Mouse (Mus musculus) Patski (cell line): ENCODE measurements around the gene Pin1rt1. TPM values are rescaled to one million over a fixed set of nuclear protein-coding genes. Genes with fewer than 3 reads are reported as not detected.

Source experiments
- ATAC-seq: fragments of 100-300 bp; one replicate; pipeline ENCODE4 v1.8.0; 2021
- CTCF ChIA-PET: fragments of 350-600 bp; sonication (Branson Sonifier 250); formaldehyde crosslinking; loops from one replicate; lab custom pipeline; 2022; ENCODE audit warnings: inconsistent platforms; lab: Charles Lee
- POLR2A ChIA-PET: fragments of 350-600 bp; sonication (Branson Sonifier 250); formaldehyde crosslinking; loops from one replicate; lab custom pipeline; 2022; ENCODE audit warnings: antibody characterized with exemption, inconsistent platforms; lab: Charles Lee
- DNase-seq: peaks from one replicate; pipeline ENCODE4 v3.0.0-alpha.2; 2011; ENCODE audit warnings: low read depth, low spot score
- H3K27me3 ChIP-seq: fragments of 371-371 bp; one replicate; pipeline ENCODE4 v1.5.1; 2021
- CTCF ChIP-seq: fragments of 100-300 bp; IDR thresholded peaks from one replicate; pipeline ENCODE4 v1.5.1; 2021
- in situ Hi-C: fragments of 300-500 bp; cut with MboI; formaldehyde crosslinking; loops from 3 replicates; pipeline ENCODE4 v1.11.1; 2018; ENCODE audit warnings: low pct_unique_long_range_greater_than_20kb, mixed read lengths
- polyA plus RNA-seq: library from polyadenylated mRNA; unstranded; gene quantifications from one replicate; pipeline ENCODE4 v1.2.3, GENCODE M21; 2021

Gene Pin1rt1
- polyA plus RNA-seq, 1 experiment from 2014 or later: 0.06 TPM

- TF ChIP-seq CTCF: no peak
- in situ Hi-C loops: no loop called here
- ChIA-PET POLR2A (interaction anchor here (1.0 to 1.4 kb wide), 3 partner anchors 8 to 52 kb away, joined by 3 to 6 read pairs (median 4); no protein-coding TSS in a partner anchor), CTCF (interaction anchor here (0.8 to 1.9 kb wide), 2 partner anchors 56 to 246 kb away, joined by 4 to 6 read pairs; no protein-coding TSS in a partner anchor)
- ATAC-seq: no peak
- DNase-seq: no peak
- H3K27me3 ChIP-seq: no peaks in the 10 kb centered on the region
Measured at GRCm38 (mm10) chr2:104741015-104741758, 25.0 kb upstream of the Pin1rt1 start.

- in situ Hi-C loops: no loop called here
- POLR2A ChIA-PET: no interaction called here
- CTCF ChIA-PET: interaction anchor here (0.8 kb wide), 1 partner anchor 245 kb away, joined by 4 read pairs; no protein-coding TSS in a partner anchor
- no peak for ATAC-seq
- no peak for DNase-seq
- H3K27me3 ChIP-seq: no peaks in the 10 kb centered on the region
- TF ChIP-seq CTCF: no peak
Measured at GRCm38 (mm10) chr2:104740248-104740949, 24.2 kb upstream of the Pin1rt1 start.

GRCm38 (mm10) chr2:104739691-104740090 is 23.5 kb upstream of the Pin1rt1 start:
- no peak for ATAC-seq
- POLR2A ChIA-PET: no interaction called here

GRCm38 (mm10) chr2:104736241-104736640 is 20.1 kb upstream of the Pin1rt1 start:
- DNase-seq (no peak), ATAC-seq (no peak)
- no peaks in the 10 kb centered on the region for H3K27me3 ChIP-seq
- ChIA-PET POLR2A (no interaction called here), CTCF (interaction anchor here (1.1 kb wide), 1 partner anchor 15 kb away, joined by 4 read pairs; no protein-coding TSS in a partner anchor)
- in situ Hi-C loops: no loop called here
- no peak for TF ChIP-seq CTCF

More at GRCm38 (mm10) chr2:104739691-104740090, 23.5 kb upstream of the Pin1rt1 start:
- TF ChIP-seq CTCF: no peak
- CTCF ChIA-PET: no interaction called here
- DNase-seq: no peak
- in situ Hi-C loops: no loop called here
- no peaks in the 10 kb centered on the region for H3K27me3 ChIP-seq

- DNase-seq (no peak), ATAC-seq (no peak)
- H3K27me3 ChIP-seq: no peaks in the 10 kb centered on the region
- ChIA-PET CTCF (interaction anchor here (0.9 to 1.0 kb wide), 2 partner anchors 9 to 12 kb away, joined by 3 to 4 read pairs; no protein-coding TSS in a partner anchor), POLR2A (interaction anchor here (0.6 to 1.8 kb wide), 4 partner anchors 9 to 22 kb away, joined by 3 to 6 read pairs (median 3); partner anchors contain the start of gene Tcp11l1)
- in situ Hi-C loops: no loop called here
- TF ChIP-seq CTCF: no peak
Measured at GRCm38 (mm10) chr2:104732562-104733256, 16.5 kb upstream of the Pin1rt1 start.

- ATAC-seq (peak; percentile 95), DNase-seq (peak; percentile 73)
- in situ Hi-C loops: no loop called here
- no peak for TF ChIP-seq CTCF
- POLR2A ChIA-PET: interaction anchor here (1.3 to 1.8 kb wide), 2 partner anchors 10 to 22 kb away, joined by 3 to 6 read pairs; no protein-coding TSS in a partner anchor
- no peaks in the 10 kb centered on the region for H3K27me3 ChIP-seq
- CTCF ChIA-PET: interaction anchor here (0.8 to 1.1 kb wide), 4 partner anchors 9 to 51 kb away, joined by 3 to 4 read pairs (median 3); no protein-coding TSS in a partner anchor
Measured at GRCm38 (mm10) chr2:104732033-104732444, 15.9 kb upstream of the Pin1rt1 start.

- ATAC-seq (no peak), DNase-seq (no peak)
- no peaks in the 10 kb centered on the region for H3K27me3 ChIP-seq
- ChIA-PET CTCF (interaction anchor here (1.2 kb wide), 1 partner anchor 42 kb away, joined by 5 read pairs; no protein-coding TSS in a partner anchor), POLR2A (interaction anchor here (0.9 kb wide), 1 partner anchor 15 kb away, joined by 3 read pairs; the partner anchor contains the start of gene Tcp11l1)
- in situ Hi-C loops: no loop called here
- TF ChIP-seq CTCF: no peak
Measured at GRCm38 (mm10) chr2:104727369-104727768, 11.2 kb upstream of the Pin1rt1 start.

- no peak for ATAC-seq
- no peak for TF ChIP-seq CTCF
Measured at GRCm38 (mm10) chr2:104722021-104722420, 5.8 kb upstream of the Pin1rt1 start.

GRCm38 (mm10) chr2:104717827-104718226 is 1.6 kb upstream of the Pin1rt1 start:
- no peaks in the 10 kb centered on the region for H3K27me3 ChIP-seq
- DNase-seq: no peak
- ChIA-PET POLR2A (interaction anchor here (0.5 kb wide), 1 partner anchor 51 kb away, joined by 3 read pairs; no protein-coding TSS in a partner anchor), CTCF (interaction anchor here (0.8 kb wide), 1 partner anchor 32 kb away, joined by 3 read pairs; no protein-coding TSS in a partner anchor)
- in situ Hi-C loops: no loop called here
- no peak for ATAC-seq
- no peak for TF ChIP-seq CTCF

More at GRCm38 (mm10) chr2:104722021-104722420, 5.8 kb upstream of the Pin1rt1 start:
- no peak for DNase-seq
- CTCF ChIA-PET: interaction anchor here (0.7 kb wide), 1 partner anchor 10 kb away, joined by 3 read pairs; no protein-coding TSS in a partner anchor
- in situ Hi-C loops: no loop called here
- POLR2A ChIA-PET: no interaction called here
- no peaks in the 10 kb centered on the region for H3K27me3 ChIP-seq
